Mouse (Mus musculus): ENCODE measurements around the gene Ppp3ca.

DNA sequence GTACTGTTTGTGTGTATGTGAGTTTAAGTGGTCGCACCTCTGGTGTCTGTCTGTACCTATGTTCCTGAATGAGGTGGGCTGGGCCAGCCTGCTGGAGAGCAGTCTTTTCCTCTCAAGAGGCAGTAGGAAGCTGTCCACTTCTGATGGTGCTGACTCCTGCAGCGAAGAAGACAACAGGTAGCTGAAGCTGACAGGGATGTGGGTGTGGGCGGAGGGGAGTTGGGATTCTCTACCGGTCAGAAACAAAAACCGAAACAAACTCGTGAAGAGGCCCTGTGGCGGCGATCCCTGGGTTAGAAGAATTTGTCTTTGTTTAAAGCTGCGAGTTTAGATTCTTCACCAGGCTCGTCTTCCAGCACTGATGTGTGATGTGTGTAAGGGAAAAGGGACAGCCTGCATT, 60.1 kb downstream of the Ppp3ca start:
- TF ChIP-seq CTCF (IDR thresholded peaks at IDR 0.05; ENCODE audit: low read depth) (no peak), EP300 (IDR thresholded peaks at IDR 0.05; ENCODE audit: low read depth) (no peak)

All from heart, postnatal 0 days (tissue).